Mouse (Mus musculus) C2C12 (cell line): ENCODE results near the gene Gpha2. TPM values are rescaled to one million over a fixed set of nuclear protein-coding genes. Genes with fewer than 3 reads are reported as not detected.

Source experiments
- H3K27me3 ChIP-seq: one replicate; pipeline ENCODE4 v1.6.1; 2011; ENCODE audit not compliant: control insufficient read depth, insufficient read depth, insufficient read length
- H3K36me3 ChIP-seq: one replicate; pipeline ENCODE4 v1.6.1; 2011; ENCODE audit not compliant: control insufficient read depth, insufficient read depth
- H3K4me3 ChIP-seq: one replicate; pipeline ENCODE4 v1.5.1; 2011; ENCODE audit warnings: mild to moderate bottlenecking, control low read depth; ENCODE audit not compliant: poor library complexity, insufficient read depth, severe bottlenecking
- H3K79me2 ChIP-seq: one replicate; pipeline ENCODE4 v1.6.1; 2011; ENCODE audit not compliant: control insufficient read depth, insufficient read depth
- H3K79me3 ChIP-seq: one replicate; pipeline ENCODE4 v1.6.1; 2011; ENCODE audit warnings: low read depth, control low read depth
- H3ac ChIP-seq: one replicate; pipeline ENCODE3; 2011; ENCODE audit warnings: low read depth; ENCODE audit not compliant: control insufficient read depth, insufficient read length
- CEBPB ChIP-seq: IDR thresholded peaks from one replicate; pipeline ENCODE4 v1.6.1; 2011; ENCODE audit warnings: low read depth, mild to moderate bottlenecking, control low read depth, moderate library complexity
- CTCF ChIP-seq: IDR thresholded peaks from one replicate; pipeline ENCODE4 v1.5.1; 2011; ENCODE audit not compliant: control insufficient read depth, insufficient read depth, insufficient read length
- FOSL1 ChIP-seq: IDR thresholded peaks from one replicate; pipeline ENCODE4 v1.8.0; 2011; ENCODE audit warnings: mild to moderate bottlenecking, low read length; ENCODE audit not compliant: poor library complexity, insufficient read depth, severe bottlenecking
- MAX ChIP-seq: IDR thresholded peaks from one replicate; pipeline ENCODE4 v1.6.1; 2011; ENCODE audit warnings: mild to moderate bottlenecking, control low read depth
- MYOD1 ChIP-seq: IDR thresholded peaks from one replicate; pipeline ENCODE4 v1.6.1; 2011; ENCODE audit warnings: low read depth; ENCODE audit not compliant: control insufficient read depth, insufficient read length
- MYOG ChIP-seq: IDR thresholded peaks from one replicate; pipeline ENCODE4 v1.6.1; 2011; ENCODE audit not compliant: control insufficient read depth, insufficient read length; ENCODE audit errors: extremely low read depth
- USF1 ChIP-seq: IDR thresholded peaks from one replicate; pipeline ENCODE4 v1.6.1; 2011; ENCODE audit warnings: low read depth, mild to moderate bottlenecking, control low read depth, moderate library complexity
- polyA plus RNA-seq: library from polyadenylated mRNA; unstranded; fragments of >200 nt; fragmentation: generic; extraction: Trizol; gene quantifications from one replicate; pipeline ENCODE4 v1.2.1, GENCODE M21; 2012; ENCODE audit warnings: missing spikeins

Gpha2 gene
- polyA plus RNA-seq, 1 experiment: 0.13 TPM

DNA sequence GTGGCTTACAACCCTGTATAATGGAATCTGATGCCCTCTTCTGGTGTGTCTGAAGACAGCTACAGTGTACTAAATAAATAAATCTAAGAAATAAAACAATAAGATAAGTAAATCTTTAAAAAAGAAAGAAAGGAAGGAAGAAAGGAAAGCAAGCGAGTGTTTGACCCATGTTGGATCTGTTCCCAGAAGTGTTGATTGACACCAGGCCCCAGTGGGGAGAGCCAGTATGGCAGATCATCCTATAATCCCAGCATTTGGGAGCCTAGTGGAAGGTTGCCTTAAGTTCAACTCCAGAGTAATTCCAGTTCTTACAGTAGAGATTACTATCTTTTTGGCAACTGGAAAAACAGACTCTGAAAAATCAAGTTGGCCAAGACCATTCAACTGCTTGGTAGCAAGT lies 19.6 kb downstream of the Gpha2 start:
- Histone ChIP-seq H3K79me3 (peaks cover 3% of the 10 kb centered on the region), H3K27me3 (no peaks in the 10 kb centered on the region), H3K79me2 (peaks cover 16% of the 10 kb centered on the region), H3K4me3 (no peak overlapping the region), H3K36me3 (peaks cover 19% of the 10 kb centered on the region), H3ac (no peak overlapping the region)
- TF ChIP-seq CTCF: no peak
- no peak for TF ChIP-seq MAX
- TF ChIP-seq MYOG: no peak
- TF ChIP-seq MYOD1: no peak
- TF ChIP-seq USF1: no peak
- no peak for TF ChIP-seq CEBPB
- no peak for TF ChIP-seq FOSL1

DNA sequence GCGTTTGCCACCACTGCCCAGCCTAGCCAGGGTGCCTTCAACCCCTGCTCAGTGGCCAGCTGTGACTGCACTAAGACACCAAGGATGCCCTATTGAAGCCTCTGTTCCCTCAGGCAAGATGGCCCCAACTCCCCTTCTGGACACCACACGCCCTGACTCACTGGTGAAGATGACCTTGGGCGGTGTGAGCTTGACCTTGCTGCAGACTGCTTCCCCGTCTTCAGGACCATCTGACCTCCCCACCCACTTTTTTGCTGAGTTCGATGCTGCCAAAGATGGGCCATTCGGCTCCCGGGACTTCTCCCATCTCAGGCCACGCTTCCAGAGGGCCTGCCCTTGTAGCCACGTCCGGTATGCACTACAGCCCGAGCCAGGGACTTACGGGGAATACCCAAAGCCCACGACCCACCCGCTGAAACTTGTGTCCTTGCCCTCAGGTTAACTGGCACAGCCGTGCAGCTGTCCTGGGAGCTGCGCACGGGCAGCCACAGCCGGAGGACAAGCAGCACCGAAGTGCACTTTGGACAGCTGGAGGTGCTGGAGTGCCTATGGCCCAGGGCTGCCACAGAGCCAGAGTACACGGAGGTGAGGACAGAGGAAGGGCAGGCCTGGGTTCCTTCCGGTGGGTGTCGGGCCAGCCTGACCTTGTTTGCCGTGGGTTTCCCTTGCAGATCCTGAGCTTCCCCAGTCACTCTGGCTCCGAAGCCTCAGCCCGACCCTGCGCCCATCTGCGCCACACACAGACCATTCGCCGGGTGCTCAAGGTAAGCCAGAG lies 21.5 kb downstream of the Gpha2 start:
- H3K4me3 ChIP-seq: no peak overlapping the region
- H3K36me3 ChIP-seq: peaks cover 24% of the 10 kb centered on the region
- peaks cover 1% of the 10 kb centered on the region for H3K79me3 ChIP-seq
- H3ac ChIP-seq: no peak overlapping the region
- no peaks in the 10 kb centered on the region for H3K27me3 ChIP-seq
- no peak for TF ChIP-seq CEBPB
- TF ChIP-seq MAX: no peak
- TF ChIP-seq FOSL1: no peak
- TF ChIP-seq CTCF: no peak
- TF ChIP-seq MYOD1: no peak
- TF ChIP-seq USF1: no peak
- H3K79me2 ChIP-seq: peaks cover 4% of the 10 kb centered on the region

DNA sequence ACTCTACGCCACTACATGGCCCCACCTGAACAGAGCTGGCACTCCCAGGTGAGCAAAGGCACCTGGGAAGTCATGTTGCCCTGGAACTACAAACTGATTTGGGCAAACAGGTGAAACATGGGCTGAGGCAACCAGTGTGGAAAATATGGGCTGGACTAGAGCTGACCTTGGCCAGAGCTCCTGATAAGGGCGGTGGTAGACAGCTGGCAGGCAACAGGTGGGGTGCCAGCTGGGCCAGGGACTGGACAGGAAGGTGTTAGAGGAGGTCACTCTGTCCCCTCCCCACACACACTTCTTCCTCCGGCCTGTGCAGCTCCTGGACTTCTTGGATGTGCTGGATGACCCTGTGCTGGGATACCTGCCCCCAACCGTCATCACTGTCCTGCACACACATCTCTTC lies 26.8 kb downstream of the Gpha2 start:
- no peaks in the 10 kb centered on the region for H3K79me3 ChIP-seq
- H3K27me3 ChIP-seq: no peaks in the 10 kb centered on the region
- H3ac ChIP-seq: no peak overlapping the region
- H3K4me3 ChIP-seq: no peak overlapping the region
- peaks cover 18% of the 10 kb centered on the region for H3K36me3 ChIP-seq
- no peak for TF ChIP-seq USF1
- no peak for TF ChIP-seq MYOD1
- TF ChIP-seq FOSL1: no peak
- TF ChIP-seq MAX: no peak
- TF ChIP-seq CTCF: no peak
- no peak for TF ChIP-seq MYOG
- no peak for TF ChIP-seq CEBPB
- H3K79me2 ChIP-seq: no peaks in the 10 kb centered on the region

DNA sequence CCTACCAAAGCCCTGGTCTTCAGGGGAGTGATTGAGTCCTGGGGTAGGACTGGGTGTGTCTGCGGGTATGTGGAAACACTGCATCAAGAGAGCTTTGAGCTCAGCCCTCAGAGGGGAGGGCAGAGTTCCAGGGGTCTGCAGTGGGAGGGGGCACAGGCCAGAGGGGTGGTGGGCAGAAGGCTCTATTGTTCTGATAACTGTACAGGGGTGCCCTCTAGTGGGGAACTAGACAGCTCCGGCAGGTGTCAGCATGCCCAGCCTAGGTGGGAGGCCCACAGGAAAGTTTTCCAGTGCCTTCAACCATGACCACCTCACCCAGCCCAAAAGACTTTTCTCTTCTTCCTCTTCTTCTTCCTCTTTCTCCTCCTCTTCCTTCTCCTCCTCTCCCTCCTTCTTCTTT lies 34.2 kb downstream of the Gpha2 start:
- H3K4me3 ChIP-seq: no peak overlapping the region
- H3K79me3 ChIP-seq: no peaks in the 10 kb centered on the region

DNA sequence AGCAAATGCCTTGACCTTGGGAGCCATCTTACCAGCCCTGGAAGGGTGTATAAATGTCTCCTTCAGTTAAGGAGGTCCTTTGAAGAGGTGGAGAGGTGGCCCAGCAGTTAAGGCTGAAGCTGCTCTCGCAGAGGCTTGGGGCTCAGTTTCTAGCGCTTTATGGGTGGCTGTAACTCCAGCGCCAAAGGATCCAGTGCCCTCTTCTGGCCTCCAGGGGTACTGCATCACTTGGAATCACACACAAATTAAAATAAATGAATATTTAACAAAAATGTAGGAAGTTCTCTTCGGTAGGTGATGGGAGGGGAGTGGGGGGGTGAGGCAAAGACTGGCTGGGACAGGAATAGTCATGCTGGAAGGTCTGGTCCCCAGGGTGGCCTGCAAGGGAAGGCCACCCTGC lies 34.8 kb downstream of the Gpha2 start:
- no peak overlapping the region for H3ac ChIP-seq
- H3K36me3 ChIP-seq: peaks cover 21% of the 10 kb centered on the region
- no peaks in the 10 kb centered on the region for H3K79me2 ChIP-seq
- no peaks in the 10 kb centered on the region for H3K27me3 ChIP-seq
- TF ChIP-seq MAX: no peak
- TF ChIP-seq MYOG: no peak
- no peak for TF ChIP-seq CTCF
- no peak for TF ChIP-seq CEBPB
- no peak for TF ChIP-seq MYOD1
- TF ChIP-seq USF1: no peak
- no peak for TF ChIP-seq FOSL1
- H3K79me3 ChIP-seq: no peaks in the 10 kb centered on the region
- no peak overlapping the region for H3K4me3 ChIP-seq

More for the DNA sequence above, 34.2 kb downstream of the Gpha2 start:
- TF ChIP-seq MYOD1 (no peak), MYOG (no peak), CEBPB (no peak), USF1 (no peak), FOSL1 (no peak), MAX (no peak), CTCF (no peak)
- Histone ChIP-seq H3K79me2 (no peaks in the 10 kb centered on the region), H3ac (no peak overlapping the region), H3K27me3 (no peaks in the 10 kb centered on the region), H3K36me3 (peaks cover 21% of the 10 kb centered on the region)

DNA sequence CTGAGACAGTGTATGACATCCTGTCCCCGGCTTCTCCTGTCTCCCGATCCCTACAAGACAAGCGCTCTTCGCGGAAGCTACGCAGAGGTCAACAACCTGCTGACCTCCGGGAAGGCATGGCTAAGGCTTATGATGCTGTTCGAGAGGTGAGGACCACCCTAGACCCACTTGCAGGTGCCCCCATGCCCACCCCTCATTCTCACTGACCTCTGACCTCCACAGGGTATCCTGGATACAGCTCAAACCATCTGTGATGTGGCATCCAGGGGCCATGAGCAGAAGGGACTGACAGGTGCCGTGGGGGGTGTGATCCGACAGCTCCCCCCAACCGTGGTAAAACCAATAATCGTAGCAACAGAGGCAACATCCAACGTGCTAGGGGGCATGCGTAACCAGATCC lies 35.2 kb downstream of the Gpha2 start:
- Histone ChIP-seq H3K79me2 (no peaks in the 10 kb centered on the region), H3ac (no peak overlapping the region), H3K79me3 (no peaks in the 10 kb centered on the region), H3K4me3 (no peak overlapping the region), H3K36me3 (peaks cover 20% of the 10 kb centered on the region), H3K27me3 (no peaks in the 10 kb centered on the region)
- TF ChIP-seq MAX: no peak
- no peak for TF ChIP-seq CEBPB
- no peak for TF ChIP-seq CTCF
- no peak for TF ChIP-seq USF1
- TF ChIP-seq MYOG: no peak
- no peak for TF ChIP-seq FOSL1
- TF ChIP-seq MYOD1: no peak
